Mouse (Mus musculus): Measurements from ENCODE around the gene Nlrc3.
"Not testable (repeated sequence)": the region's sequence is repeated elsewhere in the genome, so short reads cannot be mapped to it uniquely, and the experiment has no call there.

Gene Nlrc3

DNA sequence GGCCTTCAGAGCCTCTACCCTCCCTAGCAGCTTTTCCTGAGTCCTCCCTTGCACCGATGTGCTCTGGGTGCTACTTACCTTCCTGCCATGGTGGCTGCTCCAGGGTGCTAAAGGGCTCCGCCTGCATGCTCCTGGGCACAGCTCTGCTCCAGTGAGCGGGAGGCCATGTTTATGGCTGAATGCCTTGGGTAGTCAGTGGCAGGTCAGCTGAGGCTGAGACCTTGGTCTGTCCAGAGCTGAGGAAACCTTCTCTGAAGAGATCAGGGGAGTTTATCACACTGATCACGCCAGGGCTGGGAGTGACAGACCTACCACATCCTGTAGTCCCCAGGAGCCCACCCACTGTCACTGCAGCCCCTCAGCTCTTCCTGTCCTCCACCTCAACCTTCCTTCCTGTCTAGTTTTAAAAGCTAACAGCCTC, at the start of gene Nlrc3:
Nlrc3 (minus strand) TSS at position 382 of the 421 bp plus-strand sequence.
- no peak for DNase-seq

- no peak for DNase-seq
Measured at GRCm38 (mm10) chr16:4022719-4023118, 46.3 kb upstream of the Nlrc3 start.

DNA sequence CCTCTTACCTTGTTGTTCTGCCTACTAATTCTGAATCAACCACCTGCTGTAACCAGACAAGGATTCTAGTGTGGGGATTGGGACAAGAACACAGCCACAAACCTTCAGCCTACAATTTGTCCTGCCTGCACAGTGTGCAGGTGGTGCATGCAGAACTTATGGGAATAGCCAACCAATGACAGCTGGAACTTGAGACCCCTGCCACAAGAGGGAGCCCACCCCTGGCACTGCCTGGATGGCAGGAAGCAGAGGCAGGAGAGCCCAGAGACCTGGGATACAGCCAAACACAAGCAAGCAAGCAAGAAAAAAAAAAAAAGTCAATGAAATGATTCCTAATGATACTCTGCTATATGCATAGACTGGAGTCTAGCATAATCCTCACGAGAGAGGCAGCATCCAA, 44.8 kb upstream of the Nlrc3 start:
- DNase-seq: no peak

DNA sequence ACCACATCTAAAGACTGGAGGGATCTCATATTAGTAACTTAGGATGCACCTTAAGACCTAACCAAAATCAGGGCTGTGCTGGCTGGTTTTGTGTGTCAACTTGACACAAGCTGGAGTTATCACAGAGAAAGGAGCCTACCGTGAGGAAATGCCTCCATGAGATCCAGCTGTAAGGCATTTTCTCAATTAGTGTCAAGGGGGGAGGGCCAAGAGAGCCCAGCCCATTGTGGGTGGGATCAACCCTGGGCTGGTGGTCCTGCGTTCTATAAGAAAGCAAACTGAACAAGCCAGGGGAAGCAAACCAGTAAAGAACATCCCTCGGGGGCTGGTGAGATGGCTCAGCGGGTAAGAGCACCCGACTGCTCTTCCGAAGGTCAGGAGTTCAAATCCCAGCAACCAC, 41.0 kb upstream of the Nlrc3 start:
- not testable (repeated sequence) for DNase-seq

GRCm38 (mm10) chr16:4016786-4017185, 40.4 kb upstream of the Nlrc3 start:
- DNase-seq: not testable (repeated sequence)

GRCm38 (mm10) chr16:4014040-4014668, 37.7 kb upstream of the Nlrc3 start:
- no peak for DNase-seq

DNA sequence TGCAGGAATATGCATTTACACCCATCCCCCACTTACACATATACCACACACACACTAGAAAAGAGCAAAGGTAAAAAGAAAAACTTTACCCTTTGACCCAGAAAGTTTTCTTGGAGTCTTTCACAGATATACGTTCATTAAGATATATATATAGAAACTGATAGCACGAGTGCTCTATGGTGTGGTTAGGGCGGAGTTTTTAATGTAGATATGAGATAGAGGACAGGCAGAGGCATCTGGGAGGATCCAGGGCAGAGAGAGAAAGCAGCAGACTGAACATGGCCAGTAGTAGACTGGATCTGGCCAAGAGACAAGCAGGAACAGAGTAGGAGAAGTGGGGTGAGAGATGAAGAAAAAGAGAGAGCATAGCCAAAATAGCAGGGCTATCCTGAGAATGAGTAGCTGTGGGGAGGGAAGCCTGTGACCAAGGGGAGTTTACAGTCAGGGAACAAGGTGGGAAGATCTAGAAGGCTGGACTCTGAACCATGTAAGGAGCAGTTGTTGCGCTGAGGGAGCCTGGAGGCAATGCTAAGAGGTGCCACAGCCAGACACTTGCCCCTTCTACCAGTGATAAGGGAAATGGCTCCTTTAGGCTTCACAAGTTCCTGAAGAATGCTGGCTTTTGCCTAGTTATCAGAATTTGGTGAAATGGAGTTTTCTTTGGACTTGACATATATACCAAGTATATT, 36.6 kb upstream of the Nlrc3 start:
- no peak for DNase-seq

DNA sequence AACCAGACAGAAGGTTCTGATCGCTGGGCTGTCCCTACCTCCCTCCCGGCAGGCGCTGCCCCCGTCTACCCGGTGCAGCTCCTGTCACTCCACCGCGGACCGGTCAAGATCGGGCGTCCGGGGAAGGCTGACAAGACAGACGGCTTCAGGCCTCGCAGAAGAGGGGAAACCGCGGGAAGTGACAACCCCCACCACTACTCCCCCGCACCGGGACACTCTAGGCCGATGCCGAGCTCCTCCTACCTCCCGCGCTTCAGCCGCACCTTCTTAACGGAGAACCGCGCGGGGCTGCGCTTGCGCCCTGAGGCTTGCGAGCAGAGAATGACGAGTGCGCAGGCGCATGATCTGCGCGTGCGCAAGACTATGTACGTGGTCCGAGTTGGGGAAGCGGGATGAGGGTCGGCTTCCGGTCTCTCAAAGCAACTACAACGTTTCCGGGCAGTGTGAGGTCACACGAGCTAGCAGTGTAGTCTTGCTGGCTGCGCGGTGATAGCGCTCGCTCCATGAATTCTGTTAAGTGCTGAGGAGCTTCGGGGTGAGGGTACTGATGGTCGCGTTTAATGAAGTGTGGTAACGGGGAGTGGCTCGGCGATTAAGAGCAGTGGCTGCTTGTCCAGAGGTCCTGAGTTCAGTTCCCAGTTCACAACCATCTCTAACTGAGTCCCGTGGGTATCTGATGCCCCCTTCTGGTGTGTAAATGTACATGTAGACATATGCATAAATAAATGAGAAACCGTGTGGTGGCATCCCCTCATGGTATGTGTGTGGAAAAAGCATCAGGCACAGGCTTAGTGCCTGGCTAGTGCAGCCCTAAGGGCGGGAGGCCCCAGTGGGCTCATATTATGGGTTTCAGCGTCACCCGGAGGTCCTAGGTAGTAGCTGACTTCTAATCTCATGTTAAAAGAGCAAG, 27.3 kb upstream of the Nlrc3 start, which contains the start of gene Slx4:
Slx4 (minus strand) TSS at position 282 of the 910 bp plus-strand sequence.
- peak; percentile 97 for DNase-seq

- no peak for DNase-seq
Measured at GRCm38 (mm10) chr16:3988410-3988809, 12.0 kb upstream of the Nlrc3 start.

GRCm38 (mm10) chr16:3983146-3983700, 6.8 kb upstream of the Nlrc3 start:
- no peak for DNase-seq

DNA sequence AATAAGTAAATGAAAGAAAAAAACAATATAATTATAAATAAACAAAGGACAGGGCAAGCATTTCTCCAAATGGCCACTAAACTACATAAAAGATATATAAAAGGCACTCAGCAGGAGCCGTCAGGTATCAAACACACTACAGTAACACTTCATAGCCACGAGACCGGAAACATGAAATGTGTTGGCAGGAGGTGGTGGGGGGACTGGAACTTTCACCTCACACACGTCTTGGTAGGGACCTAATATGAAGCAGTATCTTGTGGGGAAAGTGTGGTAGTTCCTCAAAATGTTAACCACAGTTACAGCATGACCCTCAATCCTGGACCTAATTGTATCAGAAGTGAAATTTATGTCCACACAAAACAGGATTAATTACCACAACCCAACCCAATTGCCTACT, 5.7 kb upstream of the Nlrc3 start:
- DNase-seq: no peak

DNA sequence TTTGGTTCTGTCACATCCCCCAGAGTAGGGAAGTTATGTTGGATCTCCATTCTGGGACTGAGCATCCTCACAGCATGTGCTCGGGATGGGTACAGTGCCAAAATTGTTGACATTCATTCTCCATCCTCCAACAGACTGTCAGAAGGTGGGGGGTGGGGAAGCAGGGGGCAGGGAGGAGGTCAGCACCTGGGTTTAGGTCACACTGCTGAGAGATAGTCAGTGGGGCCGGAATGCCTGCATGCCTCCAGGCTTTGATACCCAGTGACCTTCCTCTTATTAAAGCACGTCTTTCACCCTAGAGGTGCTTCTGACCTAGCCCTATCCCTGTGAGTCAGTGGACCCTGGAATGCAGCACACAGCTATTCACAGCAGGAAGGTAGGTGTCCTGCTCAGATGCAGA, 280 bp upstream of the Nlrc3 start:
- no peak for DNase-seq

- DNase-seq: no peak
Measured at GRCm38 (mm10) chr16:3975658-3976057, 774 bp downstream of the Nlrc3 start.

DNA sequence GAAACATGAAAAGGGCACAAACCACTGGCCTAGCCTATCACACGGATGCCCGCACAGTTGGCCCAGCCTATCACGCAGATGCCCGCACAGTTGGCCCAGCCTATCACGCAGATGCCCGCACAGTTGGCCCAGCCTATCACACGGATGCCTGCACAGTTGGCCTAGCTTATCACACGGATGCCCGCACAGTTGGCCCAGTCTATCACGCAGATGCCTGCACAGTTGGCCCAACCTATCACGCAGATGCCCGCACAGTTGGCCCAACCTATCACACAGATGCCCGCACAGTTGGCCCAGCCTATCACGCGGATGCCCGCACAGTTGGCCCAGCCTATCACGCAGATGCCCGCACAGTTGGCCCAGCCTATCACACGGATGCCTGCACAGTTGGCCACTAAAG, 2.0 kb downstream of the Nlrc3 start:
- DNase-seq: not testable (repeated sequence)

DNA sequence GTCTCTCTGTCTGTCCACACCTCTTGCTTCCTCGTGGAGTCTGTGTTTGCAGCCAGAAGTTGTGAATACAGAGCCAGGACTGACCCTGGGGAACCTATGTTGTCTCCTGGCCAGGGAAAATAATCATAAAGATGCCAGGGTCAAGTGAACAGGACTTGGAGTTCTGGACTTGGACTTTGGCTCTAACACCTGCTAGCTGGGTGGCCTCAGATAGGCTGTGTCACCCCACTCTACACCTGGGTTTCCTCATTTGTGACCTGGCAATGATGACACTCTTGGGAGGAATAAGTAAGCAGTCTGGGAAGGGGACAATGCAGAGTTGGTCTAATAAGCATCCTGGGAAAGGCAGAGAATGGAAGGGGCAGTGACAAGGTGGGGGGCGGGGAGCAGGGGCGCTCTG, 10.9 kb downstream of the Nlrc3 start:
- no peak for DNase-seq

GRCm38 (mm10) chr16:3964990-3965389, 11.4 kb downstream of the Nlrc3 start:
- DNase-seq: no peak

DNA sequence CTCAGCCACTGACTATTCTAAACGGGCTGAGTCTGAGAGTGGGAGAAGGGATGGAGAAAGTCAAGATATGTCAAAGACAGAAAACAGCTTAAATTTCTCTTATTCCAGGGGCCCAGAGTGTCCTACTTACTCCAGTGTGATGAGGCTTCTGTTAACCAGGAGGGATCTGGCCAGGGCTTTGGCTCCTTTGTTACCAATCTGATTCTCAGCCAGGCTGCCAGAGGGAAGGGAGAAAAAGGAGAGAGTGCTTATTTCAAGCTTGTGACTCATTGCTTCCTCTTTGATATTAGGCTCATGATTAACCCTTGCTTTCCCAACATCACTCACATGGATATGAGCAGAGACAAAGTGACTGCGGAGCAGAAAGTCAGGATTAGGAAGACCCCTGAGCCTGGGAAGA, 17.2 kb downstream of the Nlrc3 start:
- no peak for DNase-seq

- DNase-seq: peak; percentile 20
Measured at GRCm38 (mm10) chr16:3956369-3956768, 20.1 kb downstream of the Nlrc3 start.

GRCm38 (mm10) chr16:3951141-3951540, 25.3 kb downstream of the Nlrc3 start:
- DNase-seq: no peak

DNA sequence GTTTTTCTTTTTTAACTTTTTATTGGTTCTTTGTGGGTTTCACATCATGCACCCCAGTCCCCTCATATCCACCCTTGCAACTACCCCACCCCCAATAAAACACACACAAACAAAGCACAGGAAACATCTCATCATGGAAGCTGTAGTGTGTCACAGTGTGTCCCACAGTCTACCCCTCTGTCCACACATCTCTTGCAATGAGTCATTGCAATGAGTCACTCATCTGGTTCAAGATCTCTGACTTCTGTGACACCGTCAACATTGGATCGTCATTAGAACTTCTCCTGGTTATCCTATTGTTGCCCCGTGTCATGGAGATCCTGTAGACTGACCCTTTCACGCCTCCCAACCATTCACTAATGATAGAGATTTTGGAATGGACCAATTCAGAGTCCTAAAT, 41.7 kb downstream of the Nlrc3 start:
- DNase-seq: no peak

- no peak for DNase-seq
Measured at GRCm38 (mm10) chr16:3934091-3934490, 42.3 kb downstream of the Nlrc3 start.

- no peak for DNase-seq
Measured at GRCm38 (mm10) chr16:3933536-3933935, 42.9 kb downstream of the Nlrc3 start.

- DNase-seq: no peak
Measured at GRCm38 (mm10) chr16:3929151-3929550, 47.3 kb downstream of the Nlrc3 start.
